Mouse (Mus musculus) forebrain, embryonic 11.5 days (tissue): ENCODE results near the gene Ankrd9. TPM values are rescaled to one million over a fixed set of nuclear protein-coding genes. Genes with fewer than 3 reads are reported as not detected.

Experiments used
- ATAC-seq: fragments of 200-750 bp; cut with Nextera tagmentation; replicated peaks from 2 replicates; pipeline ENCODE4 v1.8.0; 2017; ENCODE audit warnings: moderate TSS enrichment; ENCODE audit not compliant: low FRiP score
- DNase-seq: peaks from one replicate; pipeline ENCODE4 v3.0.0-alpha.2; 2017; ENCODE audit warnings: low spot score
- H3K27ac ChIP-seq: fragments of 300-500 bp; sonication (generic); 2 replicates; pipeline ENCODE4 v1.5.1; 2014; ENCODE audit warnings: low read depth, low read length
- H3K27me3 ChIP-seq: fragments of 300-500 bp; sonication (generic); 2 replicates; pipeline ENCODE4 v1.6.1; 2014; ENCODE audit warnings: mild to moderate bottlenecking, low read length, mixed read lengths; ENCODE audit not compliant: control insufficient read depth, insufficient read depth
- H3K36me3 ChIP-seq: fragments of 300-500 bp; sonication (generic); 2 replicates; pipeline ENCODE4 v1.6.1; 2014; ENCODE audit warnings: mild to moderate bottlenecking, low read length, moderate library complexity, mixed read lengths; ENCODE audit not compliant: control insufficient read depth, insufficient read depth
- H3K4me1 ChIP-seq: fragments of 300-500 bp; sonication (generic); replicated peaks from 2 replicates; pipeline ENCODE4 v1.6.1; 2014; ENCODE audit warnings: low read length, mixed read lengths; ENCODE audit not compliant: control insufficient read depth, insufficient read depth
- H3K4me2 ChIP-seq: fragments of 300-500 bp; sonication (generic); 2 replicates; pipeline ENCODE4 v1.6.1; 2014; ENCODE audit warnings: low read depth, mild to moderate bottlenecking, low read length, moderate library complexity, mixed read lengths; ENCODE audit not compliant: severe bottlenecking
- H3K4me3 ChIP-seq: fragments of 300-500 bp; sonication (generic); 2 replicates; pipeline ENCODE4 v1.5.1; 2014; ENCODE audit warnings: low read depth, low read length
- H3K9ac ChIP-seq: fragments of 300-500 bp; sonication (generic); 2 replicates; pipeline ENCODE4 v1.6.1; 2014; ENCODE audit warnings: low read length
- H3K9me3 ChIP-seq: fragments of 300-500 bp; sonication (generic); 2 replicates; pipeline ENCODE4 v1.6.1; 2016; ENCODE audit warnings: low read length, mixed read lengths; ENCODE audit not compliant: control insufficient read depth
- WGBS: fragments of 180-500 bp; shearing (Covaris S2); extraction: QIAGEN DNeasy Blood & Tissue Kit; methylation state at CpG from one replicate; pipeline ENCODE4 v1.1.7; 2014; 5-methylcytosine and 5-hydroxymethylcytosine counted together
- polyA plus RNA-seq: library from polyadenylated mRNA; unstranded; fragments of >200 nt; fragmentation: Nextera tagmentation; extraction: Ambion mirVana; gene quantifications from 2 replicates; pipeline ENCODE4 v1.2.1, GENCODE M21; 2014

Gene Ankrd9
- polyA plus RNA-seq, 1 experiment from 2014 or later: 16.9 TPM

DNA sequence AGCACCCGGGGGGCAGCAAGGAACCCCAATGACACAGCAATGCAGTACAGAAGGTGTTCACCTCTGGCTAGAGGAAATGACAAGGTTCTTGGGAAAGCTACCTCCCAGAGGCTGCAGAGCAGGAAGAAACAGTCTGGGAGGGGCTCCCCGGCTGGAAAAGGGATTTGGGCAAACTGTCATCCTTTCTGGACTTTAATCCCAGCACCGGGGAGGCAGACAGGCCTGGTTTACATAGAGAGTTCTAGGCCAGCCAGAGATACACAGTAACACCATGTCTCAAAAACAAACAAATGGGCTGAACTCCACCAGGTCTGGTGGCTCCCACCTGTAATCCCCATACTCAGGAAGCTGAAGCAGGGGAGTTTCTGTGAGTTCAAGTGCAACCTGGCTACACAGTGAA is 14.4 kb upstream of the Ankrd9 start:
- no peaks in the 10 kb centered on the region for H3K27me3 ChIP-seq
- no peak overlapping the region for H3K4me2 ChIP-seq
- no peak overlapping the region for H3K9ac ChIP-seq
- peaks cover 4% of the 10 kb centered on the region; the same call in 1 of the 2 replicates for H3K9me3 ChIP-seq
- no peak overlapping the region for H3K4me3 ChIP-seq
- H3K4me1 ChIP-seq: peaks cover 4% of the 10 kb centered on the region; the same call in 1 of the 2 replicates
- no peak overlapping the region for H3K27ac ChIP-seq
- ATAC-seq (no peak), DNase-seq (no peak)
- no peaks in the 10 kb centered on the region for H3K36me3 ChIP-seq
- 84% methylated on average over 3 of the region's 3 CpGs for WGBS

DNA sequence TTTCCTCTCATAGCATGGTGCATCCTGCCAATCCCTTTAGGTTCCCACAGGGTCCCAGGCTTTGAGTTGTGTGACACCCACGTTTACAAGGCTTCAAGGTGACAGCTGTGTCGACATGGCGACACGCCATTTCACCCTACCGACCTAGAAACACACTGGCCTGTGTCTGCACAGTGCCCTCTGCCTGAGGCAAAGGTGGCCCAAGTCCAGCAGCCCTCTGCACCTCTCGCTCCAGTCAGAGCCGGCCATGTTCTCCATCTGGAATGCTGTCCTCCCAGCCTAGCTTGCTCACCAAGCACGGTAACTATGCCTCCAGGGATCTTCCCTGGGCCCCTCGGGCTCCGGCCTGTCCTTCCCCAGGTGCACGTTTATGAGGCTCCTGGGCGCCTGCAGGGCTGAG is 13.9 kb upstream of the Ankrd9 start:
- Histone ChIP-seq H3K9ac (no peak overlapping the region), H3K4me2 (no peak overlapping the region), H3K9me3 (peaks cover 1% of the 10 kb centered on the region; the same call in 1 of the 2 replicates), H3K4me1 (peaks cover 4% of the 10 kb centered on the region; the same call in 1 of the 2 replicates), H3K4me3 (no peak overlapping the region; the same call in 1 of the 2 replicates), H3K36me3 (no peaks in the 10 kb centered on the region), H3K27me3 (no peaks in the 10 kb centered on the region), H3K27ac (no peak overlapping the region)
- 81% methylated on average over 12 of the region's 12 CpGs for WGBS
- no peak for DNase-seq
- ATAC-seq: no peak

DNA sequence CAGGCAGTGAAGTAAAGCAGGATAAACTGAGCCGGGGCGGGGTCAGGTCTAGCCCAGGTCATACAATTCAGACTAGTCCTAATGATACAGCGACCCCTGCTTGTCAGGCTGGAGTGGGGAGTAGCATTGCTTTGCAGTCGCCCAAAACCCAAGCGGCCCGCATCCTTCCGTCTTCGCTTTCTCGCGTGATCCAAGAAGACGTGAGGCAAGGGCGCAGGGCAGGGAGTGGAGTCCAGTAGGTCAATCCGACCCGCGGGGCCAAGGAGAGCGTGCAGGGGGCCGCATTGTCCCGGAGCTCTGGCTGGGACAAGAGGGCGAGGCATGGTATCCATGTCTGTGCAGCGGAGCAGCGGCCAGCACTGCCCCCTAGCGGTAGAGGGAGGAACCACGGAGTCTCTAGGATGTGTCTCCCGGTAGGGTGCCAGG is 13.3 kb upstream of the Ankrd9 start:
- peak; percentile 91 for ATAC-seq
- DNase-seq: peak; percentile 96
- Histone ChIP-seq H3K4me1 (peaks cover 4% of the 10 kb centered on the region; the same call in 1 of the 2 replicates), H3K27ac (peak overlapping the region; percentile 75; the same call in 1 of the 2 replicates), H3K27me3 (no peaks in the 10 kb centered on the region), H3K9me3 (no peaks in the 10 kb centered on the region), H3K9ac (peak overlapping the region; percentile 64), H3K4me3 (peak overlapping the region; percentile 40), H3K4me2 (peak overlapping the region; percentile 58), H3K36me3 (no peaks in the 10 kb centered on the region)
- under 1% methylated on average over 24 of the region's 24 CpGs for WGBS

DNA sequence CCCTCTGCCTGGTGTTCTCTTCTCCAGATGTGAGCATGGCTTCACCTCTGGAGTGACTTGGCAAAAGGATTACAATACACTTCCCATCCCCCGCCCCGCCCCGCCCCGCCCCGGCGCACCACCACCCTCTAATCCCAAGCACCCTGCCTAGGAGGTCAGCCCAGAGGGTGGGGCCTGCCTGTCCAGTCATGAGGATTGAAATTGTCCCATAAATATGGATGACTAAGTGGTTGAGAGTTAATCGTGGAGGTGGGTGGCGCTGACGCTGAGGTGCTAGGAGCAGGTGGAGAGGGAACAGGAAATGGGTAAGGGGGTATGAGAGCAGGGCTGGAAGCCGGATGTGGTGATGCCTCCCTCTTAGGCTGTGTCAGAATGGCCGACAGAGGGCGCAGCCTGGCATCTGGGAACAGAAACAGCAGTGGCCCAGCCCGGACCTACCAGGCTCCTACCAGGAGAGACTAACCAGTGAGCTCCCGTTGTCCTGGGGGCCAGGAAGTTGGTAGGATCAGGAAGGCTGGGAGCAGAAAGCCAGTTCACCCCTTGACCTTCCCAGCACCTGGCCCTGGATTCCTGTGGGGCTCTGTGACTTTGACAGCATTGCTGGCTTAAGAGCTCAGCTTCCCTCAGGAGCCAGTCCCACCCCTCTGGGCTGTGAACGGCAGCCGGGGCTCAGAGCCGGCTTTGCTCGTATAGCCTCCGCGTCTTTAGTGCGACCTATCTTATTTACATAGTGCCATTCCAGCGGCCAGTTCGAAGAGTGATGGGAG is 12.7 kb upstream of the Ankrd9 start:
- ATAC-seq (peak; percentile 91), DNase-seq (peak; percentile 92)
- H3K27me3 ChIP-seq: no peaks in the 10 kb centered on the region
- peak overlapping the region; percentile 64 for H3K9ac ChIP-seq
- no peaks in the 10 kb centered on the region for H3K36me3 ChIP-seq
- H3K4me2 ChIP-seq: peak overlapping the region; percentile 58
- 2% methylated on average over 23 of the region's 23 CpGs for WGBS
- H3K4me1 ChIP-seq: peaks cover 4% of the 10 kb centered on the region; the same call in 1 of the 2 replicates
- peak overlapping the region; percentile 40 for H3K4me3 ChIP-seq
- H3K9me3 ChIP-seq: no peaks in the 10 kb centered on the region
- H3K27ac ChIP-seq: peak overlapping the region; percentile 75; the same call in 1 of the 2 replicates

DNA sequence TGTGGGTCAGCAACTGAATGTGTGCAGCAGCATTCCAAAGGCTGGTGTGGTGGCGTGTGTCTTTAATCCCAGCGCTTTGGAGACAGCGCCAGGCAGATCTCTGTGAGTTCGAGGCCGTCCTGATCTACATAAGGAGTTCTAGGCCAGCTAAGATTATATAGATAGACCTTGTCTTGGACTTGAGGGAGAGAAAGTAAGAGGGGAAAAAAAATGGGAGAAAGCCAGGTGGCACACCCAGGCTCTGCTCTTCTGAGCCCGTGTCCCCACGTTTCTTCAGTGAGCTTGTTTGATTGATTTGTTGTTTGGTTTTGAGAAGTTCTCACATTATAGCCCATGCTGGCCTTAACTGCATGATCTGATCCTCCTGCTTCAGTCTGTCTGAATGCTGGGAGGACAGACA is 11.7 kb upstream of the Ankrd9 start:
- Histone ChIP-seq H3K9me3 (no peaks in the 10 kb centered on the region), H3K27ac (no peak overlapping the region), H3K4me2 (no peak overlapping the region), H3K36me3 (no peaks in the 10 kb centered on the region), H3K4me1 (peaks cover 4% of the 10 kb centered on the region; the same call in 1 of the 2 replicates), H3K27me3 (no peaks in the 10 kb centered on the region), H3K4me3 (no peak overlapping the region), H3K9ac (no peak overlapping the region)
- no peak for ATAC-seq
- no peak for DNase-seq
- WGBS: 95% methylated on average over 7 of the region's 7 CpGs

DNA sequence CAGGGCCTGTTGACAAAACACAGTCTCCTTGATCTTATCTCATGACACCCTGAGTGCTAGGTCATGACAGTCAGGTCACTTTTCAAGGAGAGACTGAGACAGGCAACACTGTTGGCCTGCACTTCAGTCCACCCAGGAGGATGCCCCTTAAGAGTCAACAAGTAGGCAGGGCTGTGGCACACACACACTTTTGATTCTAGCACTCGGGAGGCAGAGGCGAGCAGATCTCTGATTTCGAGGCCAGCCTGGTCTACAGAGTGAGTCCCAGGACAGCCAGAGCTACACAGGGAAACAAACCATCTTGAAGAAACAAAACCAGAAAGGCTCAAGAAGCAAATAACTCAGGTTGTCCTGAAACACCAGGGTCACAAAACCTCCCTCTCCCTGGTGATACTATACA is 10.6 kb upstream of the Ankrd9 start:
- Histone ChIP-seq H3K27ac (no peak overlapping the region), H3K27me3 (no peaks in the 10 kb centered on the region), H3K4me3 (no peak overlapping the region), H3K9me3 (no peaks in the 10 kb centered on the region), H3K4me2 (no peak overlapping the region), H3K9ac (no peak overlapping the region), H3K4me1 (peaks cover 4% of the 10 kb centered on the region; the same call in 1 of the 2 replicates), H3K36me3 (no peaks in the 10 kb centered on the region)
- no peak for ATAC-seq
- WGBS: 89% methylated on average over 3 of the region's 3 CpGs
- DNase-seq: no peak

DNA sequence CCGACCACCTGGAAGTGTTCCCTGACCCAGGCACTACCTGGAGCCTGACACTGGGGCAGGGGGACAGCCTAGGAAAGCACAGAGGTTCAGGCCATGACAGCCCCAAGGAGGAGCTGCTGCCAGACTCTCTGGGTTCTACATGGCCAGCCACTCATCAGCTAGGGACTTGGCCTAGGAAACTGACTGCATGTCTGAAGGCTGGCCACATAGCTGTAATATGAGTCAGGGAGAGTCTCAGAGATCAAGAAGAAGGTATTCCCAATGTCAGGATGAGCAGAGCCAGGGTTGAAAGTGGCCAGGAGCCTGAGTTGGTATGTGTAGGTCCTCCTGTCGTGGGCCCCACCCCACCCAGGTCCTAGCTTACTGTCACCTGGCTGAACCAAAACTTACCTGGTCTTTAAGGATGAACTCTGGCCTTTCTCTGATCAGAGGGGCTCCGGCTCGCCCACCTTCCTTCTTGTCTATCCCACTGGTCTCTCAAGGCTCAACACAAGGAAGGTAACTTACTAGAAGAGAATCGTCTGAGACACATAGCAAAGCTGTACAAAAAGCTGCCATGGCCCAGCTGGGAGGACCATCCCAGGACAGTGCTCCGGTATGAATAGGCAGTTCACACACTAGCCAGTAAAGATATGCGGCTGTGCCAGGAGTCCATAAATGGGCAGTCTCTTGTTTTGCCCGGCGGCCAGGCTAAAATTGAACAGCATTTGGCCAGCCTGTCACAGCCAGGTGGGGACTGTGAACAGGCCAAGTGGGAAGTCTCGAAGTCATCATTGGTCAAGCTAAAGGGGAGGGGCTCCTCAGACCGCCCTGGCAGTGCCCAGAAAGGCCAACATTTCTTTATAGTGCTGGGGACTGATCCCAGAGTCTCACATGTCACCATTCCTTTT is 7.9 kb upstream of the Ankrd9 start:
- Histone ChIP-seq H3K4me2 (no peak overlapping the region), H3K4me1 (peaks cover 3% of the 10 kb centered on the region; the same call in 1 of the 2 replicates)

DNA sequence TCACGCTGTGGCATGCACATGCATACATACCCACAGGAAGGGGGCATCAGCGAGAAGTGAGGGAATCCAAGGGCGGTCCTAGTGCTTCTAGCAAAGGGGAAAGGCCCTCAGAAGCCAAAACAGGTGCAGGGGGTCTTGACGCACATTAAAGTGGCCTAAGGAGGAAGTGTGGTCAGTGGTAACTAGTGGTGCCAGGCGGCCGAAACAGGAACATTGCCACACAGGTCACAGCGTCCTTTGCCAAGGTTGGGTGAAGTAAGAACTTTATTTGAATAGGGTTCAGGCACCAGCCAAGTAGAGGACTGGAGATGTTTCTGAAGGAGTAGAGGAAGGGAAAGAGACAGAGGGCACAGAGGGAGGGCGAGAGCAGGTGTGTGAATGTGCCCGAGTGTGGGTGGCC is 6.3 kb upstream of the Ankrd9 start:
- H3K27me3 ChIP-seq: no peaks in the 10 kb centered on the region
- no peak overlapping the region for H3K9ac ChIP-seq
- H3K27ac ChIP-seq: no peak overlapping the region
- H3K4me1 ChIP-seq: no peaks in the 10 kb centered on the region
- WGBS: 78% methylated on average over 9 of the region's 9 CpGs
- H3K4me2 ChIP-seq: no peak overlapping the region
- DNase-seq (no peak), ATAC-seq (no peak)
- no peaks in the 10 kb centered on the region for H3K36me3 ChIP-seq
- no peak overlapping the region for H3K4me3 ChIP-seq
- H3K9me3 ChIP-seq: no peaks in the 10 kb centered on the region

More for the DNA sequence above, 7.9 kb upstream of the Ankrd9 start:
- Histone ChIP-seq H3K4me3 (no peak overlapping the region), H3K9me3 (no peaks in the 10 kb centered on the region), H3K9ac (no peak overlapping the region), H3K27me3 (no peaks in the 10 kb centered on the region), H3K36me3 (no peaks in the 10 kb centered on the region), H3K27ac (no peak overlapping the region)
- DNase-seq (no peak), ATAC-seq (no peak)
- 86% methylated on average over 11 of the region's 11 CpGs for WGBS
